Mouse (Mus musculus) lung, adult 2 months (tissue): ENCODE results near the gene Esam. TPM values are rescaled to one million over a fixed set of nuclear protein-coding genes. Genes with fewer than 3 reads are reported as not detected.

Experiments used
- DNase-seq: peaks from one replicate; pipeline ENCODE4 v3.0.0; 2022
- H3K4me1 ChIP-seq: fragments of 200-500 bp; 2 replicates; pipeline ENCODE4 v1.6.1; 2011; ENCODE audit warnings: low read length; ENCODE audit not compliant: control insufficient read depth, insufficient read depth
- H3K4me3 ChIP-seq: fragments of 200-500 bp; replicated peaks from 2 replicates; pipeline ENCODE3; 2011; ENCODE audit warnings: low read depth, mild to moderate bottlenecking, control low read depth, low read length; ENCODE audit errors: extremely low read depth
- CTCF ChIP-seq: fragments of 200-500 bp; IDR thresholded peaks from 2 replicates; pipeline ENCODE4 v1.5.1; 2011; ENCODE audit warnings: mild to moderate bottlenecking, low read length, control low read depth; ENCODE audit not compliant: insufficient read depth
- POLR2A ChIP-seq: fragments of 200-500 bp; IDR thresholded peaks from 2 replicates; pipeline ENCODE4 v1.6.1; 2011; ENCODE audit warnings: low read depth, mild to moderate bottlenecking, control low read depth, low read length, borderline replicate concordance; ENCODE audit errors: extremely low read depth
- WGBS: fragments of 180-500 bp; shearing (Covaris S2); methylation state at CpG from one replicate; pipeline ENCODE4 v1.1.7; 2018; 5-methylcytosine and 5-hydroxymethylcytosine counted together
- polyA plus RNA-seq: library from polyadenylated mRNA; depleted of rRNA; stranded (reverse); fragments of >200 nt; gene quantifications from 2 replicates; pipeline ENCODE4 v1.2.3, GENCODE M21; 2012

Gene Esam
- polyA plus RNA-seq, 1 experiment, result 229 TPM

DNA sequence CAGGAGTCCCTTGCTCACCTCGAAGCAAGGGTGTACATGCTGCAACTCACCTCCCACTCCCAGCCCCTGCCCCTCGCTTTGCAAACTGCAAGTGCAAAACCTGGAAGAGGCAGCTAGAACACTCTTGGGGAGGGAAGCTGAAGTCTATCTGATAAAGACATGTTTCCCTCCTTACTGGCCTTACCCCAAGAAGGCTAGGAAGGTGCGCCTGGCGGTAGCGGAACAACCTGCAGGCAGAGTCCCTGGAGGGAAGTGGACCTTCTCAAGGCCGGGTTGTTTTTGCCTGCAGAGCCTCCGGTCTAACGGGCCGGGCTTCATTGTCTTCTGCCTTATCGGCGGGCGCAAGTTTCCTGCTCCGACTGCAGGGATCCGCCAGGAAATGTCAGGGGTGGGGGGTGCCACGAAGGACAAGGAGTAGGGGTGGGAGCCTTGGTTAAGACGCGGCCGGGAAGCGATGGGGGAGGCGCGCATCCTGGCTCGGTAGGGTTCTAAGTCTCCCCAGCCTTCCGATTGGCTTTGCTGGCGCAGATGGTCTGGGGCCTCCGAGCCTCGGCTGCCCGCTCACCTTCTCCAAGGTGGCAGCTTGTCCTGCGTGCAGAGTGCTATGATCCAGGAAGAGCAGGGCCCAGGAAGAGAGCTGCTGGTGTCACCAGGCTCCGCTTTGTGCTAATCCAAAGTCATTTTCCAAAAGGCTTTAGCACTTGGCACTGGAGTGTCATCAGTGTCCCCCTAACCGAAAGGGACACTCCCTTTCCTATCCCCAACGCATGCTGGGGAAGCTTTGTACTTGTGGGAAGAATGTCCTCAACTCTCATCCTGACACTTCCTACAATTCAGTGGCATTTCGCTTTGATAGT is 2.4 kb downstream of the Esam start:
- DNase-seq, result peak; percentile 74
- Histone ChIP-seq H3K4me1 (peaks cover 11% of the 10 kb centered on the region), H3K4me3 (peak overlapping the region; percentile 86)
- TF ChIP-seq POLR2A (peak; percentile 72), CTCF (peak; percentile 53)
- WGBS, result 4% methylated on average over 32 of the region's 32 CpGs

DNA sequence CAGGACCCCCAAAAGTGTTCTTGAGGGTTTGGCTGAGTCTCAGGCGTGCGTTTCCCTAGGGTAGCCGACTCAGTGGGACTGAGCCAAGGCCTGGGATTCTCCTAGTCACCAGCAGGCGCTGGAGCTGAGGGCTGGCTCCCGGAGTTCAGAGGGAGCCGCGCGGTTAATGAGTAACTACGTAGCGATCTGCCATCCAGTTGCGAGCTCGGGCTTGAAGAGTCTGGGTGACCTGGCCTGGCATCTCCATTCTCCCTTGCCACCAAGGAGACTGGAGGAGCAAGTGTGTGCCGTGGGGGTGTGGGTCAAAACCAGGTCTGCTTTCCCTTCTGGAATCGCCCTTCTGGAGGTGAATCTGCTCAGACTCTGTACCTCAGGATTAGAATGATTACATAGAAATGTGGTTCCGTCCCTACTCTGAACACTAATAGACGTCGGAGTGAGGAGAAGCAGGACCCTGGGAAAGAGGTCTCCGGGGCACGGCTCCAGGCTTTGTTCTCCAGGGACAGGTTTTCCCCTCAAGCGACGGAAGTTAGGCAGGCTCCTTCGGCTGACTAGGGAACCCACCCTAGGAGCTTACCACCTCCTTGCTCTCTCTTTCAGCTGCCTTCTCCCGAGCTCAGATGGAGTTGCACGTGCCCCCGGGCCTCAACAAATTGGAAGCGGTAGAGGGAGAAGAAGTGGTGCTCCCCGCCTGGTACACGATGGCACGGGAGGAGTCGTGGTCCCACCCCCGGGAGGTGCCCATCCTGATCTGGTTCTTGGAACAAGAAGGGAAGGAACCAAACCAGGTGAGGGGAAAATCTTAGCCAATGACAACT is 3.2 kb downstream of the Esam start:
- peak overlapping the region; percentile 86 for H3K4me3 ChIP-seq
- TF ChIP-seq CTCF (peak; percentile 15; the same call in 1 of the 2 replicates), POLR2A (peak; percentile 39; the same call in 1 of the 2 replicates)
- H3K4me1 ChIP-seq, result peaks cover 10% of the 10 kb centered on the region
- WGBS, result 4% methylated on average over 31 of the region's 31 CpGs
- no peak for DNase-seq

GRCm38 (mm10) chr9:37536851-37537250 is 9.0 kb downstream of the Esam start:
- Histone ChIP-seq H3K4me1 (peaks cover 23% of the 10 kb centered on the region), H3K4me3 (no peak overlapping the region)
- no peak for DNase-seq
- TF ChIP-seq CTCF (no peak), POLR2A (no peak)
- WGBS, result 62% methylated on average over 4 of the region's 4 CpGs

GRCm38 (mm10) chr9:37537658-37538250 is 9.9 kb downstream of the Esam start:
- no peak overlapping the region for H3K4me3 ChIP-seq
- 46% methylated on average over 5 of the region's 5 CpGs for WGBS
- TF ChIP-seq POLR2A, result no peak
- TF ChIP-seq CTCF, result no peak
- peaks cover 24% of the 10 kb centered on the region for H3K4me1 ChIP-seq
- DNase-seq, result no peak

DNA sequence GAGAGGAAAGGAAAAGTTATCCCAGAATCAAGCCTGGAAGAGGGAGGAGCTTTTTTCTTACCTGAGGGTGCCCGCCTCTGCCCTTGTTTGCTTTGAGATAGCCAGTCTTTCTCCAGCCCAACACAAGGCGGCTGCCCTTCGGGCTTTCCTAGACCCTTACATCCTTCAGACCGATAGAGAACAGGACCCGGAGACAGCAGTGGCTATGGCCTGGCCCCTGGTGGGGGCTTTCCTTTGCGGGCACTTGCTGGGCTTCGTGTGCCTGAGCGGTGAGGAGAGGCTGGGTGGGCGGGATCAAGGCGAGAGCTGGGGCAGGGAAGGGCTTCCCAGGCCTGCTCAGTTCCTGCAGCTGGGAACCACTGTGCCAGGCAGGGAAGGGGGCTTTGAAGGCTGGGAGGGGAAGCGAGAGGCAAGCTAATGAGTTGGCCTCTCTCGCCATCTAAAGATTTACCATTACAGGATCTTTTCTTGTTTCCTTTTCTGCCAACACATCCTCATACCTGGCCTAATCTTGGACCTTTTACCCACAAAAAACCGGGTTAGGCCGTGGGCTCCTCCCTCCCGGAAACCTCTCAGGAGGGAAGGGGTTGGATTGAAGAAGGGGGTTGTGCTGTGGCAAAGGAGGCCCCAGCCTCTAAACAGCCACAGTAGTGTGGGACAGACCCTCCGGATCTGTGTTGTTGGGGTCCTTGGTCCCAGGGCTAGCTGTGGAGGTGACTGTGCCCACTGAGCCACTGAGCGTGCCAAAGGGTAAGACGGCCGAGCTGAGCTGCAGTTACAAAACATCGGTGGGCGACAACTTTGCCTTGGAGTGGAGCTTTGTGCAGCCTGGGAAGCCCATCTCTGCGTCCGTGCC is 11.5 kb downstream of the Esam start, which contains the start of gene Vsig2:
Gene Vsig2, plus strand, starts transcription at position 86 of the 856 bp plus-strand sequence.
- Histone ChIP-seq H3K4me1 (peaks cover 27% of the 10 kb centered on the region), H3K4me3 (peak within 1 kb of the TSS; percentile 4)
- TF ChIP-seq CTCF (no peak), POLR2A (no peak)
- DNase-seq, result peak; percentile 21
- WGBS, result 49% methylated on average over 23 of the region's 23 CpGs

DNA sequence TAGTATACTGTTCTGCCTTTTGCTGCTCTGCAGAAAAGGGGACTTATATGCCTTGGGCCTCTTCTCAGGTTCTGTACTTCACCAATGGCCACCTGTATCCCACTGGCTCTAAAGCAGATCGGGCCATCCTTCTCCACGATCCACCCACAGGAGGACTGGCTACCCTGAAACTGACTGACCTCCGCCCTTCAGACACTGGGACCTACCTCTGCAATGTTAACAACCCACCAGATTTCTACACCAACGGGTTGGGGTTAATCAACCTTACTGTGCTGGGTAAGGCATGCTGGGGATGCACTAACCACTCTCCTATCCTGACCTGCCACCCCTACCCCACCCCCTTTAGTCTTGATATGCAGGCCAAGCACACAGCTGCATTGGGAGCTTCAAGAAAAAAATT is 12.3 kb downstream of the Esam start:
- no peak overlapping the region for H3K4me3 ChIP-seq
- 74% methylated on average over 4 of the region's 4 CpGs for WGBS
- H3K4me1 ChIP-seq, result peaks cover 30% of the 10 kb centered on the region
- no peak for TF ChIP-seq CTCF
- no peak for TF ChIP-seq POLR2A
- no peak for DNase-seq

DNA sequence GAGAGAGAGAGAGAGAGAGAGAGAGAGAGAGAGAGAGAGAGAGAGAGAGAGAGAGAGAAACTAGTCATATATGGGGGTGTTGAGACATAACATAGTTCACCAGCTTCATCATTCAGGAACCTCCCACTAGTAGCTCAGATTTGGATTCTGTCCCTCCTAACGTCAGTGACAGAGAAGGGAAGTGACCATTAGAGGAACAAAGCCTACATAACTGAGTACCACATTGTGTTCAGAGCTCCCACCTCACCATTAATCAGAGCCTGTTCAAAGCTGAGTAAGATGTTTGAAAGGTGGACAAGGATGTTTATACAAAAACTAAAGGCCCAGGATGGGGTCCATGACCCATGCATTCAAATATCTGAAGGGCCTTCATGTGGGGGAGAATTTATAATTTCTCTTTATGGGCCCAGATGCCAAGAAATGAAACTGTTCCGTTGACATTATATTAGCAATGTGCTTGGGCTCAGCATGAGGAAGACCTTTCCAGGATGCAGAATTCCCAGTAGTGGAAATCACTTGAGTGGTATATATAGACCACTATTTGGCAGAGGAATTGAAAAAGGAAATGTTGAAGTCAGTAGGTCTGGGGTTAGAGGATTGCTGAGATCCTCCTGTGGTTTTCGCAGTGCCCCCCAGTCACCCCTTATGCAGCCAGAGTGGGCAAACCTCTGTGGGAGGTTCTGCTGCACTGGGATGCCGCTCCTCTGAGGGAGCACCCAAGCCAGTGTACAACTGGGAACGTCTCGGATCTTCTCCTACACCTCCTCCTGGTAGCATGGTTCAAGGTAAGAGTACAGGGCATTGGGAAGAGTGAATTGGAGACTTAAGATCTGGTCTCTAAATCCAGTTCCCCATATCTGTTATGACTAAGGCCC is 13.1 kb downstream of the Esam start:
- Histone ChIP-seq H3K4me1 (peaks cover 33% of the 10 kb centered on the region), H3K4me3 (no peak overlapping the region)
- 54% methylated on average over 6 of the region's 6 CpGs for WGBS
- TF ChIP-seq CTCF, result no peak
- TF ChIP-seq POLR2A, result no peak
- DNase-seq, result no peak
